Mouse (Mus musculus) right cerebral cortex, adult 2 months (tissue): ENCODE measurements around the gene Tmem11.
"Not testable (repeated sequence)": the region's sequence is repeated elsewhere in the genome, so short reads cannot be mapped to it uniquely, and the experiment has no call there.

Source experiments
- DNase-seq, 2 experiments: peaks; one replicate each; pipeline ENCODE4 v3.0.0; 2021 to 2022; ENCODE audit warnings: low spot score in 2 of 2

The Tmem11 gene

GRCm38 (mm10) chr11:60886986-60887385, 7.9 kb upstream of the Tmem11 start:
- not testable (repeated sequence) for DNase-seq

DNA sequence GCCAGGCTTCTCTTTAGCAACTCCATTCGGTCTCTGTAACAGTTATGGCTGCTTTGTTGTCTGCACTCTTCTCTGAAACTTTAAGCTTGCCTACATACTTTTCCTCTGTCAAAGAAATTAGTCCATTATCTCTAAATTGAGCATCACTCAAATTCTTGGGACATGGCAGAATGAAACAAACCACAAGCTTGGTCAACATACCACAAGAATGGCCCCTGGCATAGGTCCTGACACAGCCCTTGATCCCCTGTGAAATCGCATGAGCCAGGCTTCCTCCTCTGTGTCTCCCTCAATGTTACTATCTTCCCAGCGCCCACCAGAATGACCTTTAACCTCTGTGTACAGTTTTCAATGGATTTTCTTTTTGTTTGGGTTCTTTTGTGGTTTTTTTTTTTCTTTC, 3.3 kb upstream of the Tmem11 start:
- DNase-seq: no peak

DNA sequence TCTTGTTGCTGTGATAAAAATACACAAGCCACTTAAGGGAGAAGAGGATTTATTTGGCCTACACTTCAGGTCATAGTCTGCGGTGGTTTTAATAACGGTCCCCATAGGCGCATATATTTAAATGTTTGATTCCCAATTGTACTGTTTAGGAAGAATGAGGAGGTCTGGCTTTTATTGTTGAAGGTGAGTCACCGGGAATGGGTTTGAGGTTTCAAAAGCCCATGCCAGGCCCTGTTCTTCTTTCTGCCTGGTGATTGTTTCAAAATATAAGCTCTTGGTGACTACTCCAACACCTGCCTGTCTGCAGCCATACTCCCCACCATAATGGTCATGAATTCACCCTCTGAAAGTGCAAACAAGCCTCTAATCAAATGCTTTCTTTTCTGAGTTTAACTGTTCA, 1.5 kb upstream of the Tmem11 start:
- no peak for DNase-seq

DNA sequence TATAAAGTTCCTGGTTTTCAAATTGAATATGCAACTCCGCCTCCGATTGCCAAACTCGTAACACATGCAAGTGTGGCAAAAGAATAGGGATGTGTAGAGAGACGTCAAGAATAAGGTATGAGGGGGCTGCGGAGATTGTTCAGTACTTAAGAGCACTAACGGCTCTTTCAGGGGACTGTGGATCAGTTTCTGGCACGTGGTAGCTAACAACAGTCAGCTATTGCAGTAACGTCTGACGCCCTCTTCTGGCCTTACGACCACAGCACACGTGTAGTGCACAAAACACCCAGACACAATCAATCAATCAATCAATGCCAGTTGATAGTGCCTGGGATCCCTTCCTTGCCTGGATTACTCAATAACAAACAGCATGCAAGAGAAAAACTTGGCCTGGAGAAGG, 351 bp upstream of the Tmem11 start:
- peak; percentile 31 to 53 for DNase-seq

DNA sequence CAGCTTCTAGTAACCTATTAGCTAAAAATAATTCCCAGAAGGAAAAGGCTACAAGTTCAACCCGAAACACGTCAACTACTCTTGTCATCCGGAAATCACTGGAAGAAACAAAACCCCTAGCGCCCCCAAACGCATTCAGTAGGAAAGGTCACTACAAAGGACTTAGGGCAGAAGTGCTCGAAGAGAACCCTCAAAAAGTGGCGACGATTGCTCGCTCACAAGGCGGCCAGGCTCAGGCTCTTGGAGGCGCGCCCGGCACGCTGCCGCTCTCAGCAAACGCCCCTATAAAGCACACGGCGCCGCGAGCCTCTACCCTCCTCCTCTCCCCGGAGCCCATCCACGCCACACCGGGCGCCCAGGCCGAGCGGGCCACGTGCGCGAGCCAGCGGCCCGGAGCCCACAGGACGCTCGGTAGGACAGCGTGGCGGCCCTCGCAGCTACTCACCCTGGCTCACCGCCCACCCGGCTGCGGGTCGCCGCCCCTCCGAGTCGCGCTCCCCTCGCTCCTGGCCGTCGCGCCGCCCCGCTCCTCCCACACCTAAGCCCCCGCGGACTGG, 938 bp downstream of the Tmem11 start:
- DNase-seq: peak in 1 of 2 experiments; percentile 47

DNA sequence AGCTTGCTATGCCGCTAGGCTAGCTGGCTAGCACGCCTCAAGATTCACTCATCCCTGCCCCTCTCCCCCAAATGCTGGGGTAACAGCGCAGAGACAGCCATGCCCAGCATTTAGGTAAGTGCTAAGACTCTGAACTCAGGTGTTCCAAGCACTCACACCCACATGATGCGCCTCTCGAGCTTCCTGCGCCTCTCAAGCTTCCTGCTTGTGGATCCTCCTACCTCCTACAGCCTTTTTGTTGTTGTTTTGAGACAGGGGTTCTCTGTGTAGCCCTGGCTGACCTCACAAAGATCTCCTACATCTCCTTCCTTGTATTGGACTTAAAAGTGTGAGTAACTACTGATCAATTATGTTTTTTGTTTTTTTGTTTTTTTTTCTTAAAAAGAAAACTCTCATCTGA, 6.0 kb downstream of the Tmem11 start:
- DNase-seq: no peak

- DNase-seq: no peak
Observed at GRCm38 (mm10) chr11:60871409-60871808, 7.7 kb downstream of the Tmem11 start.

DNA sequence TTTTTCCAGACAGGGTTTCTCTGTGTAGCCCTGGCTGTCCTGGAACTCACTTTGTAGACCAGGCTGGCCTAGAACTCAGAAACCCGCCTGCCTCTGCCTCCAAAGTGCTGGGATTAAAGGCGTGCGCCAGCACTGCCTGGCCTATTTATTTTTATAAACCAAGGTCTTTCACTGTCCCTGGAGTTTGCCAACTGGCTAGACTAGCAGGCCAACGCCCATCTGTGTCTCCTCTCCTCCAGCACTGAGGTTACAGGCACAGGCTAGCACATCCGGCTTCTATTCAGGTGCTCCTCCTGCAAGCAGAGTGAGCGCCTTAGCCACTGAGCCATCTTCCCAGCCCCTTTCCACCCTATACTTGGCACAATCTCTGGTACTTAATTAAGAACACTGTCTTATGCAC, 9.6 kb downstream of the Tmem11 start:
- not testable (repeated sequence) for DNase-seq

GRCm38 (mm10) chr11:60867904-60868303, 11.2 kb downstream of the Tmem11 start:
- no peak for DNase-seq

DNA sequence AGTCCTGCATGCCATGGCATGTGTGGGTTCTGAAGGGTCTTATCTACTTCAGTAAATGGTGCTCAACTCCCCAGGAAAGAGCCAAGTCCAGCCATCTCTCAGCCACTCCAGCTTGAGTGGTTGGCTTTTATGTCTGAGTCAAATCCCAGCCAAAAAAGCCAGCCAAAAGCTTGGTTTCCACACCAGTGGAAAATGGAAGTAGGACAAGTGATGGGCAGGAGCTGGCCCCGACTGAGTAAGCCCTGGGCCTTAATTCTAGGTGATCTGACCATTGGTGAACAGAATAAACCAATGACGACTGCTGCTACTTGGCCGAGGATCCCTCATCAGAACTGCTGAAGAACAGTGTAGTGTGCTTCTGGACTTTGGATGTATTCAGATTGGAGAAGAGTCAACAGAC, 11.6 kb downstream of the Tmem11 start:
- DNase-seq: no peak

DNA sequence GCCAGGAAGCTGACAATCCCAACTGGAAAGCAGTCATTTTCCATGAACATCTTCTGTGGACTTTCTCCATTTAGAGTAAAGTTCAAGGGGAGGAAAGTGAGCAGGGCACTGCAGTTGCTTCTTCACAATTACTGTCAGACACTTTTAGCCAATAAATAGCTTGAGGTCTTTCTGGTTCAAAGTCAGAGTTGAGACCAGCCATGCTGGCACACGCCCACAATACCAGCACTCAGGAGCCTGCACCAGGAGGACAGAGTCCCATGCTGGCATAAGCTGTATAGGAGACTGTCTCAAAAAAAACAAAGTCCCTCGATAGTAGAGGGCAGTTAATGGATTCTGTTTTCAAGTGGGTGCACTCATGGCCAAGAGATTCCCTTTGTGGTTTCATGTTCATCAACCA, 13.1 kb downstream of the Tmem11 start:
- DNase-seq: no peak

DNA sequence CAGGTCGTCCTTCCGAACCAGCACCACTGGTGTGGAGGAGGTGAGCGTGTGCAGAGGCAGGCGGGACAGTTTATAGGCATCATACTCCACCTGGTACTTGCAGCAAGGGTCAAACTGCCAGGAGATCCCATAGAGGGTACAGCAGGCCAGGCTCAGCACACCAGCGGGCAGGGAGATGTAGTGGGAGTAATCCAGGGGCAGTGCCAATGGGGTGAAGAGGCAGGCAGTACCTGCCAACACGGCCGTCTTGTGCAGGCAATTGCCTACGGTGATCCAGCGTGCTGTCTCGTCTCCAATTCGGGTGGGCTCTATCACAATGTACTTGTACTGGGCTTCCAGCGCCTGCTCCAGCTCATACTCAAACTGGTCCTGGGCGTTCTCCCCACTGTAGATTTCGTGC, 14.2 kb downstream of the Tmem11 start:
- no peak for DNase-seq

GRCm38 (mm10) chr11:60864166-60864565, 14.9 kb downstream of the Tmem11 start:
- no peak for DNase-seq

DNA sequence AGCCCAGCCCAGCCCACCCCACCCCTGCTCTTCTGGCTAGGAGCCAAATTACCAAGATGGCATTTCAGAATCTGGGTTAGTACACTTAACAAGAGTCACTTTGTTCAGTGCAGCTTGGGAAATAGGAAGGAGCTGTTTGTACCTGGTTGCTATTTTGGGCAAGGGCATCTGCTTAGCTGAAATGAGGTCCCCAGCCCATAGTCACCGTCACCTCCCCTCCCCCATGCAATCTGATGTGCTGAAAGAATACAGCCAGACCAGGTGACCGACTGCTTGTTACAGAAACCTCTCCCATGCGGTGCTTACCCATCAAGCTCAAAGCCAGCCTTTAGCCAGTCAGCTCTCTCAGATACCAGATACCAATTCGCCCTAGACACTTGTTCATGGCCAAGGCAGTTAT, 15.9 kb downstream of the Tmem11 start:
- DNase-seq: no peak

- DNase-seq: no peak
Observed at GRCm38 (mm10) chr11:60861993-60862392, 17.1 kb downstream of the Tmem11 start.

- peak; percentile 24 to 28 for DNase-seq
Observed at GRCm38 (mm10) chr11:60856587-60856986, 22.5 kb downstream of the Tmem11 start.

DNA sequence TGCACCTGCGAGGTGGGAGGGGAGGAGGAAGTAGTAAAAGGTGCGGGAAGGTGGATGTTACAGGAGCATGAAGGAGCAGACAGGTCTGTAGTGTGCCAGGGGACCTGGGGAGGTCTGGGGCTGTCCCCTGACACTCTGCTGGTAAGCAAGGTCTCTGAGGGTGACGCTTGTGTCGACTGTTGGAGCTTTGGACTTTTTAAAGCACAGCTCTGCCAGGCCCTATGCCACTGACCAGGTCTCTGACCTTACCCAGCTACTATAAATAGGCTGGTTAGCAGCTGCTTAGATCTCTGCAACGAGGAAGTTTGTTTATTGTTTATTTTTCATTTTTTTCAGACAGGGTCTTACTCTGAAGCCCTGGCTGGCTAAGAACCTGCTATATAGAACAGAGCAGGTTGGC, 33.7 kb downstream of the Tmem11 start:
- DNase-seq: no peak

- DNase-seq: no peak
Observed at GRCm38 (mm10) chr11:60843412-60843811, 35.7 kb downstream of the Tmem11 start.

DNA sequence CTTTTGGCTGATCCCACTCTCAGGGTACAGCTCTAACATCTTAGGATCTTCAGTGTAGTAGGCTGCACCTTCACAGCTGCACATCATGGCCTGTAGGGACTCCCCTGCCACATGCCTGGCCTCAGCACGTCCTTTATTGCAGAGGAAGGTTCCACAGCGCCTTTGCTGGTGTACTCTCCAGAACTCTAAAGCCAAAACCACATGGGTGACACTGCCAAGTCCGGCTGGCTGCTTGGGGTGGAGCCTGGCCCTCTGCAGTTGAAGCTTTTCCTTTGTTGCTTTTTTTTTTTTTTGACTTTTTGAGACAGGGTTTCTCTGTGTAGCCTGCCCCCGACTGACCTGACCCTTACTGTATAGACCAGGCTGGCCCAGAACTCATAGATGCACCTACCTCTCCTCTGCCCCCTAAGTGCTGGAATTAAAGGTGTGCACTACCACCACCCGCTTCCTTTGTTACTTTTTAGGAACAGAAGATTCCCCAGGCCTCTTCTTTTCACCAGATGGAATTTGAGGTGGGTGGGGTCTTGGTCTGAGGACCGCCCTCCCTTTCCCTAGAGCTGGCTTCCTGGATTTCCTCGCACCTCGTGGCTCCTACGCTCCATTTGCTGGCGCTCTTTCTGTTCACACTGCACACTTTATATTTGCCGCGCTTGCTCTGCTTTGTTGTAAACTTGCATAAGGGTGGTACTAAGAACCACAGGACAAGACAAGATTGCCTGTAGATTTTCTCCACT, 37.4 kb downstream of the Tmem11 start:
- no peak for DNase-seq

- DNase-seq: no peak
Observed at GRCm38 (mm10) chr11:60837644-60838406, 41.2 kb downstream of the Tmem11 start.

GRCm38 (mm10) chr11:60836897-60837296, 42.2 kb downstream of the Tmem11 start:
- no peak for DNase-seq

DNA sequence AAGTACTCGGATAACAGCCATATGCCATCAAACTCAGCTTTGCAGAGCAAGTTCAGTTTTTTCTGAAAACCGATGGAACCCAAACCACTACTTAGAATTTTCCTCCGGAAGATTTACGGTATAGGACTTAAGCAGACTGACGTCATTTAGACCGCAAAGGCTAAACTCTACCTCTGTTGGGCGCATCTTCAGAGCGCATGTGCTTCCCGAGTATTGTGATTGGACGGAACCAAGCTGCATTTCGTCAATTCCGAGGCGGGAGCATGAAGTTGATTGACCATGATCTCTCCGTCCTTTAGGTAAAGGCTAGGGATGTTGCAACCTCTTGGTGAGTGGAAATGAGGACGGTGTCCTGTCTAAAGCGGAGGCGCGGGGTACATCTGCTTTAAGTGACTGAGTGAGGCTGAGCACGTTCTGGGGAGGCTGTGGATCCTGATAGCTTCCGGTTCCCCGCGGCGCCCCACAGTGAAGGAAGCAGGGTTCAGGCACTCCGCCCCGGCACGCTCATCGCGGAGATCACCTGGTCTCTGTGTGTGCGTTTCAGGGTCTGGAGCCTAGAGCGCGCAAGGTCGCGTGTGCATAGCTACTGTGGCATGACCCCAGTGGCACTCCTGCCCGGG, 48.5 kb downstream of the Tmem11 start, which contains the start of gene Dhrs7b:
Dhrs7b (plus strand) TSS at position 199 of the 620 bp plus-strand sequence.
- DNase-seq: peak; percentile 90 to 93
